Comparison of ENCODE assay signal across 23 mouse cellular contexts in the genomic region with DNA sequence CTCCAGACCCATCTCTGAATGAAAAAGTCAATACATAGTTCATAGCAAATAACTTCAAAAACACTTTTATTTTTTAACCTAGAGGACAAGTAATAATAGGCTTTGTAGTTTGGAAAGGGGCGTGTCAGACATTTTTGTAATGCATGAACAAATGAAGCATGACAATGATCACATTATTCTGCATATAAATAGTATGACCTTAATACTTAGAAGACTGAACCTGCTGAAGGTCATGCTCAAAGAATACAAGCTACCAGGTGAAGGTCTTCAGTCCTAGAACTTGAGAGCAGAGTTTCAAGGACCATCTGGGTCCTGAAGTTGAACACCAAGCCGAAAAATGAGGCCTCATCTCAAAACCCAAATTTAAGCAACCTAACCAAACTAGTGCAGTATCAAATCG.
DNase-seq lines count a peak whose midpoint lies in the region; TF ChIP-seq lines count a peak whose summit lies in the region.
"Had no signal": no experiment of that assay in that cellular context is flagged by ENCODE, and none has a peak within 500 bp of the region (broad histone marks: within the 10 kb centered on the region; RNA-seq: fewer than 3 reads in every experiment).

No protein-coding gene starts in this region.

- intact Hi-C loops in heart, postnatal 36 days (cut with DNase I), result no loop called here

- WGBS in midbrain, embryonic 10.5 days, result 88% methylated on average over 3 of the region's 3 CpGs

- H3K36me3 ChIP-seq in ES-E14 (ENCODE audit: control insufficient read depth, insufficient read depth, low read length, poor library complexity, severe bottlenecking), result no peaks in the 10 kb centered on the region
- no peaks in the 10 kb centered on the region for H3K36me3 ChIP-seq in midbrain, embryonic 10.5 days
- H3K36me3 ChIP-seq: embryonic facial prominence, embryonic 13.5 days; embryonic facial prominence, embryonic 15.5 days; forebrain, embryonic 10.5 days; forebrain, embryonic 12.5 days had no signal

- in situ Hi-C loops in ES-E14 (cut with MboI; ENCODE audit: low sequenced_read_pairs in 2 of 2, unreplicated experiment in 2 of 2), result no loop called here

- no peaks in the 10 kb centered on the region for H3K9me3 ChIP-seq in ES-E14 (ENCODE audit: control insufficient read depth, insufficient read depth, low read depth, low read length)
- no peaks in the 10 kb centered on the region for H3K9me3 ChIP-seq in midbrain, embryonic 10.5 days (replicated peaks)
- H3K9me3 ChIP-seq: embryonic facial prominence, embryonic 13.5 days; embryonic facial prominence, embryonic 15.5 days; forebrain, embryonic 10.5 days; forebrain, embryonic 12.5 days had no signal

- H3K4me1 ChIP-seq in ES-E14 (ENCODE audit: control insufficient read depth in 2 of 2, insufficient read depth in 2 of 2, low read length in 2 of 2, poor library complexity in 1 of 2), result peaks cover 17 to 47% of the 10 kb centered on the region in 2 experiments
- peaks cover 12% of the 10 kb centered on the region for H3K4me1 ChIP-seq in midbrain, embryonic 10.5 days
- H3K4me1 ChIP-seq: embryonic facial prominence, embryonic 15.5 days had no signal

- H3K27me3 ChIP-seq in midbrain, embryonic 10.5 days (ENCODE audit: low read depth, poor library complexity, severe bottlenecking), result no peaks in the 10 kb centered on the region
- H3K27me3 ChIP-seq: CH12.LX; embryonic facial prominence, embryonic 13.5 days; embryonic facial prominence, embryonic 15.5 days; forebrain, embryonic 12.5 days; Patski had no signal

- DNase-seq in heart, adult 11 months, result peak; percentile 4
- no peak for DNase-seq in heart, postnatal 36 days
- no peak for DNase-seq in ES-E14 (ENCODE audit: low read depth, low spot score)
- DNase-seq in ZHBTc4 (ENCODE audit: low read depth, low spot score), result peak; percentile 42
- no peak for DNase-seq in midbrain, embryonic 10.5 days (ENCODE audit: low spot score)
- no peak for DNase-seq in natural killer cell, adult 2 months (ENCODE audit: low spot score in 2 of 2)
- DNase-seq: adrenal gland, adult 8-10 months; adrenal gland, postnatal 14 days; B cell, adult 2 months; cerebellum, adult 11 months; cerebellum, adult 18-20 months; cerebellum, adult 8-10 months; cerebellum, adult 9-11 months; cerebellum, postnatal 14 days; cerebellum, postnatal 36 days; embryo, embryonic 11 days had no signal

- no peak overlapping the region for H3K9ac ChIP-seq in ES-E14 (ENCODE audit: insufficient read depth, low read depth, low read length, poor library complexity, severe bottlenecking)
- H3K9ac ChIP-seq: embryonic facial prominence, embryonic 13.5 days; embryonic facial prominence, embryonic 15.5 days; forebrain, embryonic 12.5 days had no signal

- H3K27ac ChIP-seq in ES-E14 (ENCODE audit: insufficient read depth, low read depth, low read length, poor library complexity, severe bottlenecking), result peak overlapping the region; percentile 90; the same call in 1 of the 2 replicates
- H3K27ac ChIP-seq in midbrain, embryonic 10.5 days (replicated peaks), result no peak overlapping the region
- H3K27ac ChIP-seq: embryonic facial prominence, embryonic 13.5 days; embryonic facial prominence, embryonic 15.5 days; forebrain, embryonic 10.5 days; forebrain, embryonic 12.5 days had no signal

- no peak overlapping the region for H3K4me3 ChIP-seq in ES-E14 (ENCODE audit: insufficient read depth in 1 of 2, low read depth in 1 of 2, low read length in 2 of 2, poor library complexity in 1 of 2, severe bottlenecking in 1 of 2)
- no peak overlapping the region for H3K4me3 ChIP-seq in midbrain, embryonic 10.5 days
- H3K4me3 ChIP-seq: embryonic facial prominence, embryonic 13.5 days; embryonic facial prominence, embryonic 15.5 days; erythroblast, embryonic 14.5 days; forebrain, embryonic 10.5 days; forebrain, embryonic 12.5 days had no signal

TF ChIP-seq in ES-E14, 5 proteins besides CTCF, POLR2A, EP300 and RAD21:
- TF ChIP-seq ZNF384 (IDR thresholded peaks at IDR 0.05; ENCODE audit: low read depth, low read length), result no peak
- TF ChIP-seq ZC3H11A (IDR thresholded peaks at IDR 0.05; ENCODE audit: borderline replicate concordance, low read depth, low read length), result no peak
- no peak for TF ChIP-seq CHD2 (IDR thresholded peaks at IDR 0.05; ENCODE audit: low read depth, low read length)
- no peak for TF ChIP-seq HCFC1 (IDR thresholded peaks at IDR 0.05; ENCODE audit: borderline replicate concordance, insufficient read depth, low read length)
- TF ChIP-seq MAFK (IDR thresholded peaks at IDR 0.05; ENCODE audit: insufficient read depth, low read depth, low read length), result no peak

Comparison
In these comparisons a context has a peak if more than half of its experiments do, and no peak if none do; other contexts are left out.
1. DNase-seq: peak in heart, adult 11 months (single experiment) and ZHBTc4 (single experiment); none in heart, postnatal 36 days (0 of 2), ES-E14 (single experiment), midbrain, embryonic 10.5 days (single experiment) and natural killer cell, adult 2 months (0 of 2).